Mouse (Mus musculus) midbrain, embryonic 13.5 days (tissue): ENCODE measurements around the gene Hmgb1. TPM values are rescaled to one million over a fixed set of nuclear protein-coding genes. Genes with fewer than 3 reads are reported as not detected.

Experiments
- ATAC-seq: fragments of 200-750 bp; cut with Nextera tagmentation; 2 replicates; pipeline ENCODE4 v1.8.0; 2017; ENCODE audit warnings: mild to moderate bottlenecking, moderate TSS enrichment, moderate library complexity
- H3K27ac ChIP-seq: fragments of 300-500 bp; sonication (generic); 2 replicates; pipeline ENCODE4 v1.5.1; 2015; ENCODE audit warnings: inconsistent platforms, mild to moderate bottlenecking, moderate library complexity
- H3K27me3 ChIP-seq: fragments of 300-500 bp; sonication (generic); 2 replicates; pipeline ENCODE4 v1.6.1; 2015; ENCODE audit warnings: mild to moderate bottlenecking, inconsistent platforms
- H3K36me3 ChIP-seq: fragments of 300-500 bp; sonication (generic); 2 replicates; pipeline ENCODE4 v1.6.1; 2015; ENCODE audit warnings: mild to moderate bottlenecking, inconsistent platforms
- H3K4me1 ChIP-seq: fragments of 300-500 bp; sonication (generic); replicated peaks from 2 replicates; pipeline ENCODE4 v1.6.1; 2015; ENCODE audit warnings: inconsistent platforms
- H3K4me2 ChIP-seq: fragments of 300-500 bp; sonication (generic); replicated peaks from 2 replicates; pipeline ENCODE4 v1.6.1; 2015; ENCODE audit warnings: moderate library complexity, mild to moderate bottlenecking, inconsistent platforms
- H3K4me3 ChIP-seq: fragments of 300-500 bp; sonication (generic); replicated peaks from 2 replicates; pipeline ENCODE4 v1.5.1; 2015; ENCODE audit warnings: mild to moderate bottlenecking, inconsistent platforms
- H3K9ac ChIP-seq: fragments of 300-500 bp; sonication (generic); replicated peaks from 2 replicates; pipeline ENCODE4 v1.6.1; 2015; ENCODE audit warnings: mild to moderate bottlenecking, inconsistent platforms
- H3K9me3 ChIP-seq: fragments of 300-500 bp; sonication (generic); 2 replicates; pipeline ENCODE4 v1.6.1; 2016; ENCODE audit warnings: mild to moderate bottlenecking, inconsistent platforms
- WGBS: fragments of 180-500 bp; shearing (Covaris S2); methylation state at CpG from one replicate; pipeline ENCODE4 v1.1.7; 2015; 5-methylcytosine and 5-hydroxymethylcytosine counted together
- polyA plus RNA-seq: library from polyadenylated mRNA; unstranded; fragments of >200 nt; fragmentation: Nextera tagmentation; extraction: Ambion mirVana; gene quantifications from 2 replicates; pipeline ENCODE4 v1.2.1, GENCODE M21; 2015

Hmgb1 gene
- polyA plus RNA-seq, 1 experiment from 2014 or later = 1,097 TPM

- no peak for ATAC-seq
- H3K27ac ChIP-seq = no peak overlapping the region
Observed at GRCm38 (mm10) chr5:149045054-149045453, 139.2 kb downstream of the Hmgb1 start.

DNA sequence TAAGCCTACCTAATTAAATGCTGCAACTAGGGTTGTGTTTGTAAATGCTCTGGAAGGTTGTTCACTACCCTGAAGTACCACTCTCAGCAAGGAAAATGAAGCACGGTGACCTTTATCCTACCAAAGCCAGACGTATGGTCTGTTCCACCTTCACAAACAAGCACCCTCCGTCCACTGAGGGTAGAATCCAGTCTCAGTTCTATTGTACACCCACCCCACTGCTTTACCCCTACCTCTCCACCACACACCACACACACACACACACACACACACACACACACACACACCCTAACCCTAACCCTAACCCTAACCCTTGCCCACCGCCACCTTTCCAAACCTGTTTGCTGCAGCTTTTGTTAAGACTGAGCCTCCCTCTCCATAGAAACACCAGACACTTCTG is 140.2 kb downstream of the Hmgb1 start:
- no peak overlapping the region for H3K4me3 ChIP-seq

More at GRCm38 (mm10) chr5:149045054-149045453, 139.2 kb downstream of the Hmgb1 start:
- H3K36me3 ChIP-seq = peaks cover 25% of the 10 kb centered on the region
- H3K27me3 ChIP-seq = no peaks in the 10 kb centered on the region
- WGBS = 84% methylated on average over 7 of the region's 7 CpGs
- H3K4me1 ChIP-seq = peaks cover 11% of the 10 kb centered on the region
- no peak overlapping the region for H3K9ac ChIP-seq
- H3K9me3 ChIP-seq = no peaks in the 10 kb centered on the region
- H3K4me3 ChIP-seq = no peak overlapping the region
- H3K4me2 ChIP-seq = no peak overlapping the region

DNA sequence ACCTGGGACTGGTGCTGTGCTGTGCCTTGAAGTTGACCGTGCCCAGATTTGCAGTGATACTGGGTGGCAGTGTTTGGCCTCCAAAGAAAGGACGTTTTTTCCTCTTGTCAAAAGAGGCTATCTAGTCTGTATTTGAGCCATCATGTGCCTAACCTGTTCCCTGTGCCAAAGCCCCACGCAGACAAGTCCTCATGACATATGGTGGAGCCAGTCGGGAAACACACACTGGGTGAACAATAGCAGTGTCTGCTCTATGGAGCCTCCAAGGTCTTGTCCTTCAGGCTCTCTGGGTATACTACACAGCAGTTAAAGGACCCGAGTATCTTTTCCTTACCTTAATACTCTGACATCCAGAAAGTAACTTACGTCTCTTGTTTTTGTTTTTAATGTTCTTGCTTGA is 141.0 kb downstream of the Hmgb1 start:
- Histone ChIP-seq H3K27ac (no peak overlapping the region), H3K4me2 (no peak overlapping the region), H3K27me3 (no peaks in the 10 kb centered on the region), H3K9me3 (no peaks in the 10 kb centered on the region), H3K4me1 (no peaks in the 10 kb centered on the region), H3K36me3 (peaks cover 21% of the 10 kb centered on the region), H3K9ac (no peak overlapping the region), H3K4me3 (no peak overlapping the region)
- no peak for ATAC-seq
- 87% methylated on average over 6 of the region's 6 CpGs for WGBS

More for the DNA sequence above, 140.2 kb downstream of the Hmgb1 start:
- no peaks in the 10 kb centered on the region for H3K9me3 ChIP-seq
- no peak overlapping the region for H3K27ac ChIP-seq
- H3K4me1 ChIP-seq = 0 out of 2 replicates have a peak, but pooled peaks cover 3% of the 10 kb centered on the region
- no peak overlapping the region for H3K4me2 ChIP-seq
- no peak overlapping the region for H3K9ac ChIP-seq
- no peak for ATAC-seq
- WGBS = 86% methylated on average over 4 of the region's 4 CpGs
- no peaks in the 10 kb centered on the region for H3K27me3 ChIP-seq
- H3K36me3 ChIP-seq = peaks cover 21% of the 10 kb centered on the region

- H3K4me1 ChIP-seq = no peaks in the 10 kb centered on the region
- H3K4me2 ChIP-seq = no peak overlapping the region
- H3K9ac ChIP-seq = no peak overlapping the region
- 89% methylated on average over 5 of the region's 5 CpGs for WGBS
- H3K9me3 ChIP-seq = no peaks in the 10 kb centered on the region
- no peak for ATAC-seq
- H3K27ac ChIP-seq = no peak overlapping the region
- no peak overlapping the region for H3K4me3 ChIP-seq
- no peaks in the 10 kb centered on the region for H3K27me3 ChIP-seq
- no peaks in the 10 kb centered on the region for H3K36me3 ChIP-seq
Observed at GRCm38 (mm10) chr5:149039825-149040224, 144.5 kb downstream of the Hmgb1 start.

DNA sequence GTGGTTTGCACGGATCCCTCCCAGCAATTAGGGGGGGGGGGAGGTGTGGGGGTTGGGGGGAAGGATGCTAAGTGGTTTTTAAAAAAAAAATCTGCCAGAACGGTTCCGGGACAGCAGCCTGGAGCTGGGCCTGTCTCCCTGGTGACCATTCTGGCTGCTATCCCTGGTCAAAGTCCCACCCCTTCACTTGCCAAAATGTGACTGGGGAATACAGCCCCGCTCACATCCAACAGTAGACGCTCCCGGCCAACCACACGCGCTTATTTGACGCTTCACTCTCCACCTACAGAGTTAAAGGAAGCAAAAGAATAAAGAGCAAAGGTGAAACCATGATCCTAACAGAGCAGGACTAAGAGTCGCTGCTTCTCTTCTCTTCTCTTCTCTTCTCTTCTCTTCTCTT is 146.6 kb downstream of the Hmgb1 start:
- Histone ChIP-seq H3K27me3 (no peaks in the 10 kb centered on the region), H3K9me3 (no peaks in the 10 kb centered on the region), H3K9ac (no peak overlapping the region), H3K36me3 (no peaks in the 10 kb centered on the region), H3K4me1 (no peaks in the 10 kb centered on the region), H3K4me2 (no peak overlapping the region), H3K4me3 (no peak overlapping the region), H3K27ac (no peak overlapping the region)
- 22% methylated on average over 10 of the region's 10 CpGs for WGBS
- no peak for ATAC-seq

DNA sequence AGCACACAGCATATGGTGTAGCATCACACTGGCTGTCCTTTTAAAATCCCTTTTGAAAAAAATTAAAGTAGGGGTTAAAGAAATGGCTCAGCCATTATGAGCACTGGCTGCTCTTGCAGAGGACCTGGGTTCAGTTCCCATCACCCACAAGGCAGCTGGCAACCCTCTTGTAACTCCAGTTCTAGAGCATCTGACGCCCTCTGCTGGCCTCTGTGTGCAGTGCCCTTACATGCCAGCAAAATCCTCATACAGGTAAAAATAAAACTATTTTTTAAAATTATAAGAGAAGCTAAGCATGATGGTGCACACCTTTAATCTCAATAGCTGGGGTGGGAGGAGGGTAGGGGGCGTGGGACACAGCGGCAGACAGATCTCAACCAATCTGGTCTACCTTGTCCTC is 147.4 kb downstream of the Hmgb1 start:
- H3K4me1 ChIP-seq = no peaks in the 10 kb centered on the region; the same call in 1 of the 2 replicates
- no peaks in the 10 kb centered on the region for H3K9me3 ChIP-seq
- H3K27me3 ChIP-seq = no peaks in the 10 kb centered on the region
- ATAC-seq = no peak
- no peak overlapping the region for H3K27ac ChIP-seq
- H3K4me2 ChIP-seq = no peak overlapping the region
- H3K4me3 ChIP-seq = no peak overlapping the region
- no peaks in the 10 kb centered on the region for H3K36me3 ChIP-seq
- no peak overlapping the region for H3K9ac ChIP-seq
- 93% methylated on average over 3 of the region's 3 CpGs for WGBS

DNA sequence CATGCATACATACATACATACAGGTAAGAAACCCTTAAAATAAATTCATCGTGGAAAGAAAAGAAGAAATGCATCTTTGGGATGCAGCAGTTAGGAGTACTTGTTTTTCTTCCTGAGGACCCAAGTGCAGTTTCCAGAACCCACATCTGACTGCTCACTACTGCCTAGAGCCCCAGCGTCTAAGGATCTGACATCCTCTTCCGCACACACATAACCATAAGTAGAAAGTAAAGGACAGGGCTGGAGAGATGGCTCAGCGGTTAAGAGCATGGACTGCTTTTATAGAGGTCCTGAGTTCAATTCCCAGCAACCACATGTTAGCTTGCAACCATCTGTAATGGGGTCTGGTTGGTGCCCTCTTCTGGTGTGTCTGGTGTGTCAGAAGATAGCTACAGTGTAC is 151.9 kb downstream of the Hmgb1 start:
- Histone ChIP-seq H3K27ac (no peak overlapping the region), H3K4me1 (peaks cover 18% of the 10 kb centered on the region), H3K4me2 (no peak overlapping the region), H3K27me3 (no peaks in the 10 kb centered on the region), H3K36me3 (no peaks in the 10 kb centered on the region), H3K9me3 (no peaks in the 10 kb centered on the region), H3K4me3 (no peak overlapping the region), H3K9ac (no peak overlapping the region)
- ATAC-seq = no peak
- WGBS = 95% methylated on average over 4 of the region's 4 CpGs

DNA sequence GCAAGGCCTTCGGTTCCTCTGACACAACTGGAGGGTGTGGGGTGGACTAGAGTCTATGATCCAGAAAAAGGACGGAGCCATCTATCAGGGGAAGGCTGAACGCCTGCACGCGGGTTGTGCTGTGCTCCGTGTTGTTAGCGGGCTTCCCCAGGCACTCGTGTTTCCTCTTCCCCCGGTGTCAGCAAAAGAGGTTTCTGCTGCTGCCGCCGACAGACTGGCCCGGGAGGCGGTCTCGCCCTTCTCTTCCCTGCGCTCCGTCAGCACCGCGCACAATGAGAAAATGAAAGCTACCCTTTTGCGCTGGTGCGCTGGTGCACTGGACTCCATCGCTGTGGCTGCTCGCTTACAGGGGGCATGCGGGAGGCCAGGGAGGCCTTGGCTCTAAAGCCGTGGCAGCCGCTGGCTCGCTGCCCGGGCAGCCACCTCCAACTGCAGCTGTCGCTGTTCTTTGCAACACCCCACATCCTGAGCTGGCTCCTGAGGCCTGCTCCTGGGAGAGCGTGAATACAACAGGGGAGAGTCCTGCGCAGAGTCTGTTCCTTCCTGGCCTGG is 153.0 kb downstream of the Hmgb1 start:
- no peaks in the 10 kb centered on the region for H3K36me3 ChIP-seq
- no peaks in the 10 kb centered on the region for H3K27me3 ChIP-seq
- peaks cover 18% of the 10 kb centered on the region for H3K4me1 ChIP-seq
- peak overlapping the region; percentile 87 for H3K27ac ChIP-seq
- peak overlapping the region; percentile 63 for H3K4me2 ChIP-seq
- H3K4me3 ChIP-seq = peak overlapping the region; percentile 34
- ATAC-seq = peak; percentile 92
- WGBS = 3% methylated on average over 30 of the region's 30 CpGs
- peak overlapping the region; percentile 74 for H3K9ac ChIP-seq
- H3K9me3 ChIP-seq = no peaks in the 10 kb centered on the region

GRCm38 (mm10) chr5:149030103-149030502 is 154.2 kb downstream of the Hmgb1 start:
- Histone ChIP-seq H3K9ac (no peak overlapping the region), H3K9me3 (no peaks in the 10 kb centered on the region), H3K4me1 (peaks cover 18% of the 10 kb centered on the region), H3K27ac (no peak overlapping the region), H3K27me3 (no peaks in the 10 kb centered on the region), H3K4me3 (no peak overlapping the region), H3K4me2 (no peak overlapping the region), H3K36me3 (no peaks in the 10 kb centered on the region)
- no peak for ATAC-seq
- 48% methylated on average over 2 of the region's 2 CpGs for WGBS

GRCm38 (mm10) chr5:149028394-149028793 is 155.9 kb downstream of the Hmgb1 start:
- 84% methylated on average over 5 of the region's 5 CpGs for WGBS
- no peak overlapping the region for H3K4me2 ChIP-seq
- no peak overlapping the region for H3K4me3 ChIP-seq
- no peaks in the 10 kb centered on the region for H3K36me3 ChIP-seq
- ATAC-seq = no peak
- H3K27ac ChIP-seq = no peak overlapping the region
- H3K9me3 ChIP-seq = no peaks in the 10 kb centered on the region
- peaks cover 18% of the 10 kb centered on the region for H3K4me1 ChIP-seq
- no peak overlapping the region for H3K9ac ChIP-seq
- H3K27me3 ChIP-seq = no peaks in the 10 kb centered on the region

- no peak overlapping the region for H3K27ac ChIP-seq
- H3K4me3 ChIP-seq = no peak overlapping the region
- H3K9me3 ChIP-seq = no peaks in the 10 kb centered on the region
- H3K27me3 ChIP-seq = no peaks in the 10 kb centered on the region
- peaks cover 18% of the 10 kb centered on the region for H3K4me1 ChIP-seq
- WGBS = 76% methylated on average over 8 of the region's 8 CpGs
- no peak for ATAC-seq
- H3K9ac ChIP-seq = no peak overlapping the region
- H3K36me3 ChIP-seq = no peaks in the 10 kb centered on the region
- no peak overlapping the region for H3K4me2 ChIP-seq
Observed at GRCm38 (mm10) chr5:149027389-149027788, 156.9 kb downstream of the Hmgb1 start.

DNA sequence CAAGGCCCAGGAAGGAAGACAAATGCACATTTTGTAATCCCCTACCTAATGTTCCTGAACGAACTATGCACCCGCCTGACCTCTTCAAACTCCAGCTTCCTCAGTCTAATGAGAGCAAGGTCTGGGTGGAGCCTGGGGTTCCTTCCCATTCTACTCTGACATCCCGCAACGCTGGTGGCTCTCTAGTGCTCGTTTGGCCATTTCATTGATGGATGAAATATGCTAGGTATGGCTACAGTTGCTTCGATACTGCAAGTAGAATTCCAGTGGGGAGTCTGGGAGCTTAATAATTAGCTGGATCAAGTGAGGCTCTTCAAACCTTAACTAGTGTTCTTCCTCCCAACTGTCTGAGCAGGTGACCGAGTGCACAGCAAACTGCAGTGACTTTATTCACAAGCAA is 163.2 kb downstream of the Hmgb1 start:
- Histone ChIP-seq H3K36me3 (no peaks in the 10 kb centered on the region), H3K9me3 (no peaks in the 10 kb centered on the region), H3K27ac (no peak overlapping the region), H3K4me1 (peaks cover 3% of the 10 kb centered on the region), H3K4me2 (no peak overlapping the region; the same call in 1 of the 2 replicates), H3K27me3 (peaks cover 10% of the 10 kb centered on the region; the same call in 1 of the 2 replicates), H3K9ac (no peak overlapping the region), H3K4me3 (no peak overlapping the region)
- ATAC-seq = no peak
- WGBS = 65% methylated on average over 7 of the region's 7 CpGs

DNA sequence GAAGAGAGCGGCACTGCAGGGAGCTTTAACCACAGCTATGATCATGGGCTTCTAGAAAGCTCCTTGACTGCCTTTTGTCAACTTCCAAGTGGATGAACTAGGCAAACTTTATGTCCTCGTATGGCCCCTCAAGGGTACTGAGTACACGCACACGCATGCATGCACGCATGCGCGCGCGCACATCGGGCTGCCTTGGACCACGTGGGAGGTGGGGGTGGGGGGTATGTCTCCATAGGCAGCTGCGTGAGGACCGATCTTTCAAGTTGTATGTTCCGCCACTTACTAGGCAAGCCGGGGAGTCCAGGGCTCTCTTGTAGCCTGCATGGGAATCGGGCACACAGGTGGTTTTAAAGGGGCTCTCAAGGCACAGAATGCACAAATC is 163.6 kb downstream of the Hmgb1 start:
- 70% methylated on average over 16 of the region's 16 CpGs for WGBS
- H3K9me3 ChIP-seq = no peaks in the 10 kb centered on the region
- H3K9ac ChIP-seq = 0 out of 2 replicates have a peak overlapping the region, but pooled peaks have one; percentile 28
- peaks cover 10% of the 10 kb centered on the region; the same call in 1 of the 2 replicates for H3K27me3 ChIP-seq
- no peak overlapping the region; the same call in 1 of the 2 replicates for H3K4me2 ChIP-seq
- H3K27ac ChIP-seq = no peak overlapping the region
- H3K4me3 ChIP-seq = no peak overlapping the region
- H3K4me1 ChIP-seq = peaks cover 7% of the 10 kb centered on the region
- no peaks in the 10 kb centered on the region for H3K36me3 ChIP-seq
- no peak for ATAC-seq
